Mouse (Mus musculus) midbrain, postnatal 0 days (tissue): ENCODE results near the gene Doc2a. TPM values are rescaled to one million over a fixed set of nuclear protein-coding genes. Genes with fewer than 3 reads are reported as not detected.
"Not testable (repeated sequence)": the region's sequence is repeated elsewhere in the genome, so short reads cannot be mapped to it uniquely, and the experiment has no call there.

Experiments used
- ATAC-seq: fragments of 200-750 bp; cut with Nextera tagmentation; 2 replicates; pipeline ENCODE4 v1.8.0; 2017; ENCODE audit warnings: moderate number of reproducible peaks, mild to moderate bottlenecking, moderate TSS enrichment, moderate library complexity; ENCODE audit not compliant: low FRiP score
- DNase-seq: peaks from one replicate; pipeline ENCODE4 v3.0.0-alpha.2; 2015; ENCODE audit warnings: low spot score
- H3K27ac ChIP-seq: fragments of 300-500 bp; sonication (generic); 2 replicates; pipeline ENCODE4 v1.5.1; 2014; ENCODE audit warnings: low read depth, mild to moderate bottlenecking, low read length, mixed read lengths
- H3K27me3 ChIP-seq: fragments of 300-500 bp; sonication (generic); 2 replicates; pipeline ENCODE4 v1.6.1; 2014; ENCODE audit warnings: low read length, control low read depth, mixed read lengths; ENCODE audit not compliant: insufficient read depth
- H3K36me3 ChIP-seq: fragments of 300-500 bp; sonication (generic); 2 replicates; pipeline ENCODE4 v1.6.1; 2014; ENCODE audit warnings: low read length, control low read depth, mixed read lengths; ENCODE audit not compliant: insufficient read depth
- H3K4me1 ChIP-seq: fragments of 300-500 bp; sonication (generic); 2 replicates; pipeline ENCODE4 v1.6.1; 2014; ENCODE audit warnings: mild to moderate bottlenecking, control low read depth, antibody characterized with exemption, low read length, mixed read lengths; ENCODE audit not compliant: insufficient read depth
- H3K4me2 ChIP-seq: fragments of 300-500 bp; sonication (generic); 2 replicates; pipeline ENCODE4 v1.6.1; 2014; ENCODE audit warnings: low read depth, mild to moderate bottlenecking, low read length, mixed read lengths; ENCODE audit not compliant: poor library complexity, severe bottlenecking
- H3K4me3 ChIP-seq: fragments of 300-500 bp; sonication (generic); 2 replicates; pipeline ENCODE4 v1.5.1; 2014; ENCODE audit warnings: low read depth, mild to moderate bottlenecking, low read length, moderate library complexity
- H3K9ac ChIP-seq: fragments of 300-500 bp; sonication (generic); replicated peaks from 2 replicates; pipeline ENCODE4 v1.6.1; 2014; ENCODE audit warnings: mild to moderate bottlenecking, low read length, moderate library complexity, mixed read lengths; ENCODE audit not compliant: poor library complexity, severe bottlenecking
- H3K9me3 ChIP-seq: fragments of 300-500 bp; sonication (generic); 2 replicates; pipeline ENCODE4 v1.6.1; 2016; ENCODE audit warnings: low read length, control low read depth
- CTCF ChIP-seq: IDR thresholded peaks from 2 replicates; pipeline ENCODE4 v1.5.1; 2016; ENCODE audit warnings: antibody characterized with exemption, mild to moderate bottlenecking
- WGBS: fragments of 180-500 bp; shearing (Covaris S2); extraction: QIAGEN DNeasy Blood & Tissue Kit; methylation state at CpG from one replicate; pipeline ENCODE4 v1.1.7; 2014; 5-methylcytosine and 5-hydroxymethylcytosine counted together
- polyA plus RNA-seq: library from polyadenylated mRNA; unstranded; fragments of >200 nt; fragmentation: Nextera tagmentation; extraction: Ambion mirVana; gene quantifications from 2 replicates; pipeline ENCODE4 v1.2.1, GENCODE M21; 2015
- total RNA-seq: library from RNA; depleted of rRNA; stranded (reverse); fragments of >200 nt; gene quantifications from 2 replicates; pipeline ENCODE4 v1.2.3, GENCODE M21; 2014; rRNA removed

Gene Doc2a
- total and polyA plus RNA-seq, 2 experiments from 2014 or later = 36.3 to 64.1 TPM

- TF ChIP-seq CTCF = no peak
- WGBS = 12% methylated on average over 37 of the region's 37 CpGs
These were observed 51.1 kb downstream of the Doc2a start for GRCm38 (mm10) chr7:126898102-126898990.

GRCm38 (mm10) chr7:126899781-126900180 is 52.6 kb downstream of the Doc2a start:
- H3K4me2 ChIP-seq, H3K36me3 ChIP-seq, H3K27me3 ChIP-seq, H3K9ac ChIP-seq, H3K9me3 ChIP-seq, H3K4me3 ChIP-seq, H3K27ac ChIP-seq, DNase-seq, ATAC-seq, H3K4me1 ChIP-seq: not testable (repeated sequence)
- 91% methylated on average over 7 of the region's 9 CpGs for WGBS

More at GRCm38 (mm10) chr7:126898102-126898990, 51.1 kb downstream of the Doc2a start:
- H3K4me2 ChIP-seq = peak overlapping the region; percentile 54
- H3K27me3 ChIP-seq = no peaks in the 10 kb centered on the region
- H3K4me3 ChIP-seq = peak overlapping the region; percentile 61
- peak overlapping the region; percentile 88 for H3K27ac ChIP-seq
- DNase-seq (peak; percentile 93), ATAC-seq (peak; percentile 93)
- H3K4me1 ChIP-seq = peaks cover 9% of the 10 kb centered on the region; the same call in 1 of the 2 replicates
- no peaks in the 10 kb centered on the region for H3K9me3 ChIP-seq
- peak overlapping the region; percentile 80 for H3K9ac ChIP-seq
- no peaks in the 10 kb centered on the region for H3K36me3 ChIP-seq

Other genes with a start within 250 kb of the Doc2a start
Only the 30 nearest of the 31 such genes appear.
- 5.7 and 9.9 TPM in 2 replicates for gene Nupr1, start 216.6 kb upstream of the Doc2a start, total RNA-seq
- gene Nupr1, start 216.6 kb upstream of the Doc2a start, polyA plus RNA-seq = 16.9 and 21.4 TPM in 2 replicates
- gene Sgf29, start 198.1 kb upstream of the Doc2a start, total RNA-seq = 44.4 and 46.6 TPM in 2 replicates
- 48.0 and 56.0 TPM in 2 replicates for gene Sgf29, start 198.1 kb upstream of the Doc2a start, polyA plus RNA-seq
- gene Sult1a1, start 171.0 kb upstream of the Doc2a start, total RNA-seq = 18.4 and 21.1 TPM in 2 replicates
- 17.5 and 18.8 TPM in 2 replicates for gene Sult1a1, start 171.0 kb upstream of the Doc2a start, polyA plus RNA-seq
- 50.2 and 160 TPM in 2 replicates for gene Bola2, start 152.0 kb upstream of the Doc2a start, total RNA-seq
- gene Bola2, start 152.0 kb upstream of the Doc2a start, polyA plus RNA-seq = 143 and 146 TPM in 2 replicates
- gene Slx1b, start 151.6 kb upstream of the Doc2a start, total RNA-seq = 21.7 and 25.0 TPM in 2 replicates
- gene Slx1b, start 151.6 kb upstream of the Doc2a start, polyA plus RNA-seq = 10.9 and 11.1 TPM in 2 replicates
- gene Coro1a, start 139.6 kb upstream of the Doc2a start, total RNA-seq = 87.1 and 98.9 TPM in 2 replicates
- 93.4 and 105 TPM in 2 replicates for gene Coro1a, start 139.6 kb upstream of the Doc2a start, polyA plus RNA-seq
- 121 and 145 TPM in 2 replicates for gene Mapk3, start 87.8 kb upstream of the Doc2a start, total RNA-seq
- 120 and 125 TPM in 2 replicates for gene Mapk3, start 87.8 kb upstream of the Doc2a start, polyA plus RNA-seq
- 0.66 TPM in 1 of 2 replicates, not detected in the other for gene Gdpd3, start 81.1 kb upstream of the Doc2a start, total RNA-seq
- 1.3 TPM in 2 replicates for gene Gdpd3, start 81.1 kb upstream of the Doc2a start, polyA plus RNA-seq
- gene Ypel3, start 70.5 kb upstream of the Doc2a start, total RNA-seq = 196 and 209 TPM in 2 replicates
- gene Ypel3, start 70.5 kb upstream of the Doc2a start, polyA plus RNA-seq = 219 and 235 TPM in 2 replicates
- 0.16 and 1.1 TPM in 2 replicates for gene Tbx6, start 65.9 kb upstream of the Doc2a start, total RNA-seq
- gene Tbx6, start 65.9 kb upstream of the Doc2a start, polyA plus RNA-seq = 0.21 and 0.38 TPM in 2 replicates
- 107 and 137 TPM in 2 replicates for gene Ppp4c, start 54.9 kb upstream of the Doc2a start, total RNA-seq
- gene Ppp4c, start 54.9 kb upstream of the Doc2a start, polyA plus RNA-seq = 127 and 135 TPM in 2 replicates
- 52.5 and 60.2 TPM in 2 replicates for gene Fam57b, start 49.7 kb upstream of the Doc2a start, total RNA-seq
- gene Fam57b, start 49.7 kb upstream of the Doc2a start, polyA plus RNA-seq = 56.3 and 57.1 TPM in 2 replicates
- not detected in 2 replicates for gene 4930451I11Rik, start 15.8 kb upstream of the Doc2a start, total RNA-seq
- 1.1 TPM in 1 of 2 replicates, not detected in the other for gene 4930451I11Rik, start 15.8 kb upstream of the Doc2a start, polyA plus RNA-seq
- gene Hirip3, start 14.6 kb downstream of the Doc2a start, total RNA-seq = 6.6 and 10.0 TPM in 2 replicates
- 12.2 and 16.3 TPM in 2 replicates for gene Hirip3, start 14.6 kb downstream of the Doc2a start, polyA plus RNA-seq
- gene Ino80e, start 15.0 kb downstream of the Doc2a start, total RNA-seq = 55.0 and 60.3 TPM in 2 replicates
- gene Ino80e, start 15.0 kb downstream of the Doc2a start, polyA plus RNA-seq = 87.8 and 93.5 TPM in 2 replicates
- 143 and 160 TPM in 2 replicates for gene Taok2, start 37.3 kb downstream of the Doc2a start, total RNA-seq
- gene Taok2, start 37.3 kb downstream of the Doc2a start, polyA plus RNA-seq = 45.3 and 47.3 TPM in 2 replicates
- 22.8 and 24.7 TPM in 2 replicates for gene Tmem219, start 75.5 kb downstream of the Doc2a start, total RNA-seq
- gene Tmem219, start 75.5 kb downstream of the Doc2a start, polyA plus RNA-seq = 36.4 and 38.2 TPM in 2 replicates
- gene Kctd13, start 81.5 kb downstream of the Doc2a start, total RNA-seq = 129 and 150 TPM in 2 replicates
- gene Kctd13, start 81.5 kb downstream of the Doc2a start, polyA plus RNA-seq = 166 and 167 TPM in 2 replicates
- 32.3 and 44.5 TPM in 2 replicates for gene Asphd1, start 102.2 kb downstream of the Doc2a start, total RNA-seq
- 16.2 and 17.6 TPM in 2 replicates for gene Asphd1, start 102.2 kb downstream of the Doc2a start, polyA plus RNA-seq
- gene Sez6l2, start 103.1 kb downstream of the Doc2a start, total RNA-seq = 235 and 283 TPM in 2 replicates
- gene Sez6l2, start 103.1 kb downstream of the Doc2a start, polyA plus RNA-seq = 66.2 and 72.8 TPM in 2 replicates
- 193 and 244 TPM in 2 replicates for gene Cdipt, start 128.5 kb downstream of the Doc2a start, total RNA-seq
- 142 and 157 TPM in 2 replicates for gene Cdipt, start 128.5 kb downstream of the Doc2a start, polyA plus RNA-seq
- not detected in 2 replicates for gene Cdiptos, start 128.7 kb downstream of the Doc2a start, total RNA-seq
- gene Cdiptos, start 128.7 kb downstream of the Doc2a start, polyA plus RNA-seq = 0.72 and 0.79 TPM in 2 replicates
- 4.2 and 7.2 TPM in 2 replicates for gene Mvp, start 167.2 kb downstream of the Doc2a start, total RNA-seq
- gene Mvp, start 167.2 kb downstream of the Doc2a start, polyA plus RNA-seq = 3.9 and 4.4 TPM in 2 replicates
- 2.4 TPM in 1 of 2 replicates, not detected in the other for gene Pagr1b, start 169.1 kb downstream of the Doc2a start, total RNA-seq
- 0.66 TPM in 1 of 2 replicates, not detected in the other for gene Pagr1b, start 169.1 kb downstream of the Doc2a start, polyA plus RNA-seq
- 5.3 TPM in 1 of 2 replicates, not detected in the other for gene Pagr1a, start 169.9 kb downstream of the Doc2a start, total RNA-seq
- 33.1 and 41.1 TPM in 2 replicates for gene Pagr1a, start 169.9 kb downstream of the Doc2a start, polyA plus RNA-seq
- gene Gm42742, start 173.7 kb downstream of the Doc2a start, total RNA-seq = 52.3 and 55.5 TPM in 2 replicates
- gene Gm42742, start 173.7 kb downstream of the Doc2a start, polyA plus RNA-seq = 45.3 and 55.5 TPM in 2 replicates
- 102 and 155 TPM in 2 replicates for gene Prrt2, start 173.8 kb downstream of the Doc2a start, total RNA-seq
- 109 and 124 TPM in 2 replicates for gene Prrt2, start 173.8 kb downstream of the Doc2a start, polyA plus RNA-seq
- gene Maz, start 179.6 kb downstream of the Doc2a start, total RNA-seq = 223 and 245 TPM in 2 replicates
- gene Maz, start 179.6 kb downstream of the Doc2a start, polyA plus RNA-seq = 68.3 and 68.6 TPM in 2 replicates
- 2.9 and 4.2 TPM in 2 replicates for gene Kif22, start 195.1 kb downstream of the Doc2a start, total RNA-seq
- 11.3 and 11.5 TPM in 2 replicates for gene Kif22, start 195.1 kb downstream of the Doc2a start, polyA plus RNA-seq
- 0.49 TPM in 1 of 2 replicates, not detected in the other for gene Zg16, start 239.9 kb downstream of the Doc2a start, total RNA-seq
- gene Zg16, start 239.9 kb downstream of the Doc2a start, polyA plus RNA-seq = not detected in 2 replicates